Mouse (Mus musculus) erythroblast, embryonic 14.5 days (primary cell): ENCODE data around the gene Ubald1. TPM values are rescaled to one million over a fixed set of nuclear protein-coding genes. Genes with fewer than 3 reads are reported as not detected.
A peak's percentile ranks its signal among the peaks of the same experiment; 100 is the strongest.

Source experiments
- H3K27me3 ChIP-seq: 2 replicates; pipeline ENCODE4 v1.6.1; 2012; ENCODE audit warnings: inconsistent platforms; ENCODE audit not compliant: control insufficient read depth
- H3K36me3 ChIP-seq: 2 replicates; pipeline ENCODE4 v1.6.1; 2012; ENCODE audit warnings: mild to moderate bottlenecking, inconsistent platforms; ENCODE audit not compliant: control insufficient read depth
- H3K4me1 ChIP-seq: 2 replicates; pipeline ENCODE4 v1.6.1; 2012; ENCODE audit warnings: inconsistent platforms; ENCODE audit not compliant: control insufficient read depth
- H3K4me3 ChIP-seq: replicated peaks from 2 replicates; pipeline ENCODE3; 2012; ENCODE audit warnings: moderate library complexity, mild to moderate bottlenecking, inconsistent platforms
- H3K9me3 ChIP-seq: 2 replicates; pipeline ENCODE4 v1.6.1; 2012; ENCODE audit warnings: low read length, inconsistent platforms, mixed read lengths; ENCODE audit not compliant: control insufficient read depth
- GATA1 ChIP-seq: IDR thresholded peaks from 2 replicates; pipeline ENCODE4 v1.6.1; 2012; ENCODE audit warnings: low read length, inconsistent platforms, mixed read lengths
- TAL1 ChIP-seq: IDR thresholded peaks from 3 replicates; pipeline ENCODE4 v1.6.1; 2012; ENCODE audit warnings: low read length, inconsistent platforms, mixed read lengths
- polyA plus RNA-seq: library from polyadenylated mRNA; stranded (reverse); fragments of >175 nt; gene quantifications from 2 replicates; pipeline ENCODE4 v1.2.3, GENCODE M21; 2012

Ubald1 gene
- 16.2 and 18.6 TPM in 2 replicates for polyA plus RNA-seq

DNA sequence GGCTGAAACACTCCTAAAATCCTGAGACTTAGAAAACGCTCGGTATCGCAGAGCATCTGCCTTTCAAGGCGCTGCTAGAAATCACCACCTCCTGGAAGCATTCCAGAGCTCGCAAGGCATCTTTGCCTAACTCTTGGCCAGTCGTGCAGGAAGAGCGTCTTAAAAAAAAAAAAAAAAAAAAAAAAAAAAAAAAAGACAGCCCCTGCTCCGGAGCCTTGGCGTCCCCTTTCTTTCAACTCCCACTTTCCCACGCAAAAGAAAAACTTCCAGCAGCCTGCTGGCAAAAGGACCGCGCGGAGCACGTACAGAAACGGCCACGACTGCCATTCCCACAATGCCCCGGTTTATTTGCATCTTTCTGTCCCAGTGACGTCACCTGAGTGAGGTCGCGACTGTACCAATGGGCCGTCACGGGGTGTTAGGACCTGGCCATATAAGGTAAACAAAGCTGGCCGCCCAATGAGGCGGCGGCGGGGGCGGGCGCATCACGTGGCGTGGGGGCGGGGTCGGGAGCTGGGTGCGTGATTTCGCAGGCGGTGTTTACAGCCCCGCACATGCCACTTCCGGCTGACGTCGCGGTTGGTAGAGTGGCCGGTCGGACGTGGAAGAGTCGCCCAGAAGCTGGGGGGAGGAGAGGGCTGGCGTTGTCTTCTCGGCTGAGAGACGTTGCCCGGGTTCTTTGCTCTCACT is at the start of gene Ubald1:
TSS of gene Ubald1 (minus strand) at position 180 of the 690 bp plus-strand sequence.
- Histone ChIP-seq H3K27me3 (no peaks in the 10 kb centered on the region), H3K9me3 (no peaks in the 10 kb centered on the region), H3K36me3 (peaks cover 21% of the 10 kb centered on the region), H3K4me1 (peaks cover 70% of the 10 kb centered on the region), H3K4me3 (peak within 1 kb of the TSS; percentile 89)
- TF ChIP-seq GATA1 (no peak), TAL1 (no peak)

DNA sequence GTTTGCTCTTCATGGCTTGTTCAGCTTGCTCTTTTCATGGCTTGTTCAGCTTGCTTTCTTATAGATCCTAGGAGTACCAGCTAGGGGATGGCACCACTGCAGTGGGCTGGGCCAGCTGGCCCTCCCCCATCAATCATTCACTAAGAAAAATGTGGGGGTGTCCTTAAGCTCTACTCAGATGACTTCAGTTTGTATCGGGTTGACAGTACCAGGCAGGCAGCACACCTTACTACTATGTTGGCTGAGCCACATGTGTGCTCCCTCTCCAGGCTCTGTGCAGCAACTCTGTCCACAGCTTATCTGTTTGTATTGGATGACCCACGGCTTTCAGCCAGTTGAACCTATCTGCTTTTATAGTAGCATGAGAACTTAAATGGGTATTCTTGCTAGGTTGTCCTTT is 48.4 kb upstream of the Ubald1 start:
- H3K4me3 ChIP-seq: no peak overlapping the region
- TF ChIP-seq TAL1: no peak
- TF ChIP-seq GATA1: no peak
- H3K36me3 ChIP-seq: peaks cover 73% of the 10 kb centered on the region

DNA sequence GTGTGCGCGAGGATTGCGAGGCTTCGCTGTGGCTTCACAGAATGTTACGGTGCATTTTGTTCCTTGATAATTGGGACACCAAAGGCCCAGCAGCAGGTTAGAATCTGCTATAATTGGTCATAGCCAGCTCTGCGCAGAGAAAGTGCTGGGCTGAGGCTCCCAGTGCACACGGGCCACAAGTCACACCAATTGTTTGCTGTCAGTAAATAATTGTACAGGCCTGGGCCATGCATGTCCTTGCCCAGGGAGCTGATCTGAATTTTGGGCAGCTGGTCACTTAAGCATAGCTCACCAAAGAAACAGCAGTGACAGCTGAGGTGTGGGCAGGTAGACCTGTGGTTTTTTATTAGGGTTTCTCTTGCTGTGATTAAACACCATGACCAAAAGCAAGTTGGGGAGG is 47.9 kb upstream of the Ubald1 start:
- Histone ChIP-seq H3K4me3 (no peak overlapping the region), H3K9me3 (no peaks in the 10 kb centered on the region), H3K4me1 (no peaks in the 10 kb centered on the region; the same call in 1 of the 2 replicates), H3K36me3 (peaks cover 77% of the 10 kb centered on the region), H3K27me3 (no peaks in the 10 kb centered on the region)
- TF ChIP-seq TAL1: no peak
- TF ChIP-seq GATA1: no peak

More for the DNA sequence above, 48.4 kb upstream of the Ubald1 start:
- H3K27me3 ChIP-seq: no peaks in the 10 kb centered on the region
- no peaks in the 10 kb centered on the region for H3K9me3 ChIP-seq
- no peaks in the 10 kb centered on the region; the same call in 1 of the 2 replicates for H3K4me1 ChIP-seq

DNA sequence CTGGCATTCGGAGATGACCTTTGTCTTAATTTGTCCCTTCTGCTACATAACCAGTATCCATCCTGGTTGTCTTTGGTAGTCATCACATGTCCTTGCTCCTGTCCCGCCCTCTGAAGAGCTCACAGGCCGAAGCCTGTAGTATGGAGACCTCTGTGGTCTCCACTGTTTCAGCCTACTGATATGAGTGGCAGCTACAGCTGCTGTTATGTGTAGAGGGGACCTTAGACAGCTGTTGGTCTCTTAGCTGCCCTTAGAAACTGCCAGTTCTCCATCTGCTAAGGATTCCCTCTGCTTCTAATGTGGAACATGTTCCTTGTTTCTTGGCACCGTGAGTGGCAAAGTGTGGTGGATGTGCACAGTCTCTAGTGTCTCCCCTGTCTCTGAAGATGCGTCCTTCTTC is 43.9 kb upstream of the Ubald1 start:
- Histone ChIP-seq H3K4me1 (no peaks in the 10 kb centered on the region; the same call in 1 of the 2 replicates), H3K27me3 (no peaks in the 10 kb centered on the region), H3K9me3 (no peaks in the 10 kb centered on the region), H3K36me3 (peaks cover 61% of the 10 kb centered on the region), H3K4me3 (no peak overlapping the region)
- TF ChIP-seq TAL1: no peak
- no peak for TF ChIP-seq GATA1

DNA sequence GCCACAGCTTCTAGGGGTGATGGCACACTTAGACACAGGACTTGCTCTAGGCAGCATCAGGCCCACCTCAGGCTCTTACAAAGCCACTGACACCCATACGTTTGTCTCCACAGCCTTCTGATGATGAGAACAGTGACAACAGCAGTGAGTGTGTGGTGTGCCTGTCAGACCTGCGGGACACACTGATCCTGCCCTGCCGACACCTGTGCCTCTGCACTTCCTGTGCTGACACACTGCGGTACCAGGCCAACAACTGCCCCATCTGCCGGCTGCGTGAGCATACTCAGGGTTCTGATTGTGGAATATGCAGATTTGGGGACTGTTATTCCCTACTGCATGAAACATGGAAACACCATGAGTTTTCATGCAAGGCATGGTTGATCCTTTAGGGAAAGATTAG is 42.4 kb upstream of the Ubald1 start:
- H3K27me3 ChIP-seq: no peaks in the 10 kb centered on the region
- H3K36me3 ChIP-seq: peaks cover 53% of the 10 kb centered on the region
- no peak overlapping the region for H3K4me3 ChIP-seq
- H3K4me1 ChIP-seq: no peaks in the 10 kb centered on the region; the same call in 1 of the 2 replicates
- no peak for TF ChIP-seq TAL1
- no peak for TF ChIP-seq GATA1
- H3K9me3 ChIP-seq: no peaks in the 10 kb centered on the region

DNA sequence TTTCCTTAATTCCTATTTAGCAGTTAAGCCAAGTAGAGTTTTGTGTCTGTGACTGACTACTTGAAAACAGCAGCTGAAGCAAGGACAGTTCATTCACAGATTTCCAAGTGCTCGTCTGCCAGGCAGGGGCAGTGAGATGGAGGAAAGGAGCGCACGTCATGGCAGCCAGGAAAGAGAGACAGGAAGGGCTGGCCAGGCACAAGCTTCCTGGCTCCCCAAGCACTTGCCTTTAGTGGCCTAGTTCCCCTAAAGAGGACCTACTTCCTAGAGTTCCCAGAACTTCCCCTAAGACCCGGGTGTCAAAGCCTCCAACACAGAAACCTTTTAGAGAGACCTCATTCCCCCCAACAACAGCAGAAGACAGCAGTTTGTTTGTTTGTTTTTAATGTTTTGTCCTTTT is 40.4 kb upstream of the Ubald1 start:
- Histone ChIP-seq H3K4me3 (no peak overlapping the region), H3K27me3 (no peaks in the 10 kb centered on the region), H3K9me3 (no peaks in the 10 kb centered on the region), H3K36me3 (peaks cover 41% of the 10 kb centered on the region), H3K4me1 (no peaks in the 10 kb centered on the region)
- TF ChIP-seq GATA1 (no peak), TAL1 (no peak)

DNA sequence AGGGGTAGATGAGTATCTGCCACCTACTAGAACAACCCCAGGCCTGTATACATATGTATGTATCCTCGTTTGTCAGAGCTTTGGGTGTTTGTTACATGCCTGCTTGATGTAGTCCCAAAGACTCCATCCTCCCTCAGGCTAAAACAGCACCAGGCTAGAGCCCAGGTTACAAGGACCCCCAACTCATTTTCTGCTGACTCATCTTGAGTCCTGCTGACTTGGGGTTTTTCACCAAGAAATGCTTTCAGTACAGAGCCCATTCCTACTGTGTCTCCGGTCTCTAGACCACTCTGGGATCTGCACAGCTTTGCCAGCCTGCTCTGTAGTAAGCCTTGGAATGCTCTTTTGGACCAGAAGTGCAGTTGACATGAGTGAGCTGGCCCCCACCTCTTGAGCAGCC is 36.5 kb upstream of the Ubald1 start:
- TF ChIP-seq GATA1 (no peak), TAL1 (no peak)
- Histone ChIP-seq H3K9me3 (no peaks in the 10 kb centered on the region), H3K4me3 (no peak overlapping the region), H3K36me3 (peaks cover 35% of the 10 kb centered on the region), H3K27me3 (no peaks in the 10 kb centered on the region), H3K4me1 (peaks cover 7% of the 10 kb centered on the region)

DNA sequence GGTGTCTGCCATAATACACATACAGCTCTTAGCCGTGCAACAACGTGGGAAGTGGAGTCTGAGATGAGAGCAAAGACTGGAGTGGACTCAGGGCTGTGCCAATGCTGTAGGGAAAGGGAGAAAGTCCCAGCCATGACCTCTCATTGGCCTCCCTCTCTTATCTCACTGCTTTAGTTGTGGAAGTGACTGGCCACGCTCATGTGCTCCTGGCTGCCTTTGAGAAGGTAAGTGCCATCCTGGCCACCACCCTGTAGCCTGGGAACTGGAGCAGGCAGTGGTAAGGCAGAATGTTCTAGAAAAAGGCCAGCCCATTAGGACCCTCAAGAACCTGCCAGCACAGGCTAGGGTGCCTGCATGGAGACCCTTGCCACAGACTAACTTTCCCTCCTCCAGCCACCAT is 35.8 kb upstream of the Ubald1 start:
- no peak for TF ChIP-seq TAL1
- TF ChIP-seq GATA1: no peak
- Histone ChIP-seq H3K36me3 (peaks cover 41% of the 10 kb centered on the region), H3K4me3 (no peak overlapping the region), H3K27me3 (no peaks in the 10 kb centered on the region), H3K9me3 (no peaks in the 10 kb centered on the region), H3K4me1 (peaks cover 7% of the 10 kb centered on the region)

DNA sequence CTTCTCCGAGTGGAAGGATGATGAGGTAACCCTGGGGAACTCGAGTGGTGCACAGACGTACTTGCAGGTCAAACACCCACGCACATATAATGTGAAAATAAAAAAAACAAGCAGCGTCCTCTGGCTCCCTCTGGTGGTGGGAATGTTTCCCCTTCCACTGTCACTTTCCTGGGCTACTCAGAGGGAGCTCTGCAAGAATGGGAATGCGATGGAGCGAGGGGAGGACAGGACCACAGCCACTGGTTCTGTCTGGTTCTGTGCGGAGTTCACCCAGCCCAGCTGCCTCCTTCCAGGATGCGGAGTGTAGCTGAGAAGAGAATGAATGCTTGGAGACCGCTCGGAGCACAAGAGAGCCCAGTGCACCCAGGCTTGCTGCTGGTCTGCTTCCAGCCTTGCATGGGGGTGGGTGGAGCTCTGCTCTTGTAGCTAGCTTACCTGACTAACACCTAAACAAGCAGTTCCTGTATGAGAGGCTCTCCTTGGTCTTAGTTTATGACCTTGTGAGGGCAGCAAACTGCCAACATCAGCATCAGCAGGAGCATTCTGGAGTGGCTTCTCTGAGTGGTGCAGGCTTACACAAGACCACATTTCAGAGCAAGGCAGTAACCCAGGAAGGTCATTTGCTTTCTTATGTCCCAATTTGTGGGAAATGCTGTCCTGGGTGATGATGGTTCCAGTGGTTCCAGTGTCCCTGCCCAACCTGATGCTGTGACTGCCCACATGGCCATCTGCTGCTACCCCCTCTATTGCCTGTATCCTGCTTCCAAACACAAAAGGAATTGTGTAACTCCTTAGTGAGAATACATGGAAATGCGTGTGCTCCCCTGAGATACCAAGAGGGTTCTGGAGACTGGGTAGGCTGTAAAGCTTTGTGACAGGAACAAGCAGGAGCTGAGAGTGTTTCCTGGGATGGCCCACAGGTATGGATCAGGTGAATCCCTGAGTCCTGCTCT is 33.9 kb upstream of the Ubald1 start:
- no peaks in the 10 kb centered on the region for H3K9me3 ChIP-seq
- TF ChIP-seq TAL1 (no peak), GATA1 (no peak)
- H3K4me3 ChIP-seq: no peak overlapping the region
- H3K4me1 ChIP-seq: peaks cover 7% of the 10 kb centered on the region
- H3K36me3 ChIP-seq: peaks cover 48% of the 10 kb centered on the region
- no peaks in the 10 kb centered on the region for H3K27me3 ChIP-seq
